Mouse (Mus musculus) right cerebral cortex, adult 2 months (tissue): Measurements from ENCODE around the gene Shank2.

Experiments used
- DNase-seq, 2 experiments: peaks; one replicate each; pipeline ENCODE4 v3.0.0; 2021 to 2022; ENCODE audit warnings: low spot score in 2 of 2

Shank2 gene

DNA sequence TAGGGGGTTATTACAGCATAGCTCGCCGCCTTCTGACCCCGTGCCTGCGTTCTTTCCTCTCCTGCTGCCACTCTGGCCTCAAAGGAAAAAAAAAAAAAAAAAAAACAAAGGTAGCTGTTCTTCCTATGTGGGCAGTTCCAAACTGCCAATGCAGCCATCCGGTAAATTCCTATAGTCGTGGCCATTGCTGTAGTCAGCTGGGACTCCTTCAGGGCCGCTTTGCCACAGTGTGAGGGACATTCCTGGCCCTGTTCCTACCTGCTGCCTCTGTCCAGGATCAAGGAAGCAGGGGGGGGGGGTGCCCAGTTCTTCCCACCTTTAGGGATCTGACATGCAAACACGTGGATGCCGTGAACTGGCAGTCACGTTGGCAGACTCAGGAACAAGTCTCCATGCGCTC lies 29.1 kb downstream of the Shank2 start:
- no peak for DNase-seq

DNA sequence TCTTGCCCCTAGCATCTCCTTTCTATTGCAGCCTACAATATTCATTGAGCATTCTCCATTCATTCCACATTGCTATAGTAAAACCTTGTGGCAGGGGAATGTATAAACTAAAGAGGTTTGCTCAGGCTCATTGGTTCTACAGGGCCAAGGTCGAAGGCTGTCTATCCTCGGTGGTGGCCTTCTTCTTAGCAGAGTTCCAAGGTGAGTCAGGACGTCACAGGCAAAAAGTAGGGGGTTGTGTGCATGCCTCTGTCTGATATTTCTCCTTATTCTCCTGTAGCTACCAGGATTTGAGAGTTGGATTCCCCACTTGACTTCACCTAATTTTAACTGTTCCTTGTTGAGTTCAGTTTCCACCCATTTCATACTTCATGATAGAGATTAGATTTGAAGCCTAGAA lies 29.9 kb downstream of the Shank2 start:
- DNase-seq = no peak

DNA sequence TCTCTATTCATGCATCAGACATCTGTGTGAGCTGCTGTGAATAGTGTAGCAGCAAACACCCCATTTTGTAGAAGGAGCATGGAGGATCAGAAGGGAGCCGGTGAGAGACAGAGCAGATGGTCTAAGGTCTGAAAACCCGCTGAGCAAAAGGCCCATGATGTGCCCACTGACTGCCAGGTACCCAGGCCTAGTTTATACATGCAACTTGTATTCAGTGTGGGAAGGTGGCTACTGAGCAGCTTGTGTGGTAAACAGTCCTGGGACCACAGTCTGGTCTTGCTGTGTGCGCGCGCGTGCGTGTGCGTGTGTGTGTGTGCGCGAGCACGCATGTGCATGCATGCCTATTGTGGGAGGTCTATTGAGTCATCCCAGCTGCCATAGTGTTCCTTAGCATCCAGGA lies 35.8 kb downstream of the Shank2 start:
- no peak for DNase-seq

DNA sequence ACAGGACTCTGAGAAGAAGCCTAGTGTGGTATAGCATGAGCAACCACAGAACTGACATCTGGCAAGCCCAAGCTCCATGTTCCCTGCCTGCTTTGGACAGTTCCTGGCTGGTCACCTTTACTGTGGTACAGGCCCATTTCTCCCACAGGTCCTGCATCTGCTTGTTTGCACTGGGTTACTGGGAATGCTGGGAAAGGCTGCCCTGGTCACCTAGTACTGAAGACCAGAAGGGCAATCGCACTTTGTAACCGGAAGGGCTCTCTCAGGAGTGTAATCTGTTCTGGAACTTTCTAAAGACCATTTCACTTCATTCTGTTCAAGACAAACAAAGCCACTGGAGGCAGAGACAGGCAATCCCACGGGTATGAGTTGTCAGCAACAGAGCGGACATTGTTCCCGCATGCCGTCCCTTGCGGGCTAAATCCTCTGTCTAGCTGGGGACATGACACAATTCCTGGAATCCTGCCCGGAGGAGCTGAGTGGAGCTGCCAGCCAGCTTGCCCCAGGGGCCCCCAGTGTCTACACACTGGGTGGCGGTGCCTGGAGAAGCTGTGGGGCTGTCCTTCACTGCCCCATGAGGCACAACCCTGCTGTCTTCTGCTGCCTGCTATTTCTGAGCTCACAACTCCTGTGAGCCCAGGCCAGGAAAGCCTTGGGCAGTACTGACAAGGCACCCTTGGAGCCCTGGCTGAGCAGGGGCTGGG lies 36.4 kb downstream of the Shank2 start:
- DNase-seq = peak; percentile 36

DNA sequence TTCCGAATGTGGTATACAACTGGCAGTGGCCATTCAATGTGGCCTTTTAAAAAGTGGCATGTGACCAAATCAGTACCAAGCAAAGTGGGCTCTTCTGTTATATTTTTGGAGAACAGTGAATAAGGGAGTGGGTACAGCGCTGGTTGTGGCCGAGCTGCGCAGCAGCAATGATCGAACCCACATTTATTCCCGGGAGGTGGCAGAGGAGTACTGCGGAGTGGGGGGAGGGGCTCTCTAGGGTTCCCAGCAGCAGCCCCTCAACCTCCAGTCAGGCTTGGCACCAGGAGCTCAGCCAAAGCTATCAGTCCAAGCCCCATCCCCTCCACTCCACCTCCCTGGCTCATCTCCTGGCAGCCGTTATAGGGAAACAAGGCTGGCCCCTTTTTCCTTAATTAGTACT lies 37.0 kb downstream of the Shank2 start:
- no peak for DNase-seq

DNA sequence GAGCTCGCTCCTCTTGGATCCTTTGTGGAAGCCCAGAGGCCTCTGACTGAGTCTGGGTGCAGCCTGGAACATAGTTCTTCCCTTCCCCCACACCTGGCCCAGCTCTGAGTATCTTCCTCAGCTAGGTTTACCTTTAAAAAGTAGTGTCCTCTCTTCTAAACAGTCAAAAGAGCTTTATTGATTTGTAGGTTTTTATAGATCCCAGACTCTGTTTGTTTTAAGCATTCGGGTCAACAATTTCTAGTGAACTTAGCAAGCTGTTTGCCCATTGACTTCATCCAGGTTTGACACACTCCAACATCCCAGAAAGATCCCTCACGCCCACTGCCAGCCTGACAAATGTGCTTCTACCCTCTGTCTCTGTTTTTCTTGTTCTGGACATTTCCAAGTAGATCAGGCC lies 38.6 kb downstream of the Shank2 start:
- DNase-seq = no peak

DNA sequence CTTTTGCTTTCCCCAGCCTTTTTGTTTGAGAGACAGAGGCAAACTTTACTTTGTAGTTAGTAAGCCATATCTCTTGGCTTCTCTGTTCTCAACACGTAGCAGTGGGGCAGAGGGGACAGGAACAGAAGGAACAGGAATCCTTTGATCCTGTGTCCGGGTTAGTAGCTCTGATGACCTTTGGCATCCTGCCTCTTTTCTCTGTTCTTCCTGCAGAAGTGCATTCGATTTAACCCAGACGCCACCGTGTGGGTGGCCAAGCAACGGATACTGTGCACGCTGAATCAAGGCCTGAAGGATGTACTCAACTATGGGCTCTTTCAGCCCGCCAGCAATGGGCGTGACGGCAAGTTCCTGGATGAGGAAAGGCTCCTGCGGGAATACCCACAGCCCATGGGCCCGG lies 50.3 kb downstream of the Shank2 start:
- no peak for DNase-seq

DNA sequence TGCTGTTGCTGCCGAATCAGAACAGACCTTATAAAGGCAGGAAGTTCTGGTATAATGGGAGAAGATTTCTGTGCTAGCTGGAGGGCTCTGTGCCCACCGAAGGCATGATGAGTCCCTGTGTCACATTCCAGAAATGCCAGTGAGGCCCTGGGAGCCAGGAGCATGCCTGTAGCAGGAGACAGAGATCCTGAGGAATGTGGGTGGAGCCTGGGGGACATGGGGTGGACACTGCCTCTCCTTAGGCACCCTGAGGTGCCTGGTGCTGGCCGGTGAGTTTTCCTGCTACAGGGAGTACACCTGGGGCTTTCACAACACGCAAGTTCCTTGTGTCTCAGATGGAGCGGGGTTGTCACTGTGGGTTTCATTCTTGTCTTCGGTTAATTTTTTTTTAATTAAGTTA lies 53.5 kb downstream of the Shank2 start:
- DNase-seq = no peak

DNA sequence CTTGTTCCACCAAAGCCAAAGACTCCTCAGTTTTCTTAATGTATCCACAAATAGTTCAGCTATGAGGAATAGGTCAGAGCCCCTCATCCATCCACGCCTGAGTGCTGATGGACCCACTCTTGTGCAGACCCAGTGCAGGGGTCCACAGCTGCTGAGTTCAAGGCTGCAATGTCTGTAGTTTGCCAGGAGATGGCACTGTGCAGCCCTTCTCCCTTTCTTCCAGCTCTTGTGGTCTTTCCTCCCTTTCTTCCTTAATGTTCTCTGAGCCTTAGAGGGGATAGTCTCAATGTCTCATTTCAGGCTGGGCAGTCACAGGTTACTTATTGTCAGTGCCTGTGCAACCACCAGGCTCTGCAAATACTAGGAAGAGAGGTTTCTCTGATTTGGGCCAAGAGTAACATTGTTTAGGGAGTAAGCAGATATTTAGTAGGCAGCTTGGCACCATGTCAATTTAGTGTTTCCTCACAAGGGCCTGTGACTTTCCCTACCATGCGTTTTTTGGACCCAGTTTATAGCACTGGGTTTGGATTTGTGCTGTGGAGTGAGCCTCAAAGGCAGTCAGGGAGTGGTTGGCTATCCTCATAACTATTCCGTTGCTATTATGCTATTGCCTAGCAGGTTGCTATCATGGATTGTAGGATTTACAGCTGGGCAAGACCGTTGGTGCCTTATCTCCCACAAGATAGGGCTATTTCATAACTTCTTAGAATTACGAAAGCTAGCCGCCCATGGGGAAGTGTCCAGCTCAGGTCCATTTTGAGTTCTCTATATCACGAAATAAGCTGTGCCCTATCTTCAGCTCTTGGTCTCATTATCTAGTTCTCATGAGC lies 54.2 kb downstream of the Shank2 start:
- DNase-seq = no peak

DNA sequence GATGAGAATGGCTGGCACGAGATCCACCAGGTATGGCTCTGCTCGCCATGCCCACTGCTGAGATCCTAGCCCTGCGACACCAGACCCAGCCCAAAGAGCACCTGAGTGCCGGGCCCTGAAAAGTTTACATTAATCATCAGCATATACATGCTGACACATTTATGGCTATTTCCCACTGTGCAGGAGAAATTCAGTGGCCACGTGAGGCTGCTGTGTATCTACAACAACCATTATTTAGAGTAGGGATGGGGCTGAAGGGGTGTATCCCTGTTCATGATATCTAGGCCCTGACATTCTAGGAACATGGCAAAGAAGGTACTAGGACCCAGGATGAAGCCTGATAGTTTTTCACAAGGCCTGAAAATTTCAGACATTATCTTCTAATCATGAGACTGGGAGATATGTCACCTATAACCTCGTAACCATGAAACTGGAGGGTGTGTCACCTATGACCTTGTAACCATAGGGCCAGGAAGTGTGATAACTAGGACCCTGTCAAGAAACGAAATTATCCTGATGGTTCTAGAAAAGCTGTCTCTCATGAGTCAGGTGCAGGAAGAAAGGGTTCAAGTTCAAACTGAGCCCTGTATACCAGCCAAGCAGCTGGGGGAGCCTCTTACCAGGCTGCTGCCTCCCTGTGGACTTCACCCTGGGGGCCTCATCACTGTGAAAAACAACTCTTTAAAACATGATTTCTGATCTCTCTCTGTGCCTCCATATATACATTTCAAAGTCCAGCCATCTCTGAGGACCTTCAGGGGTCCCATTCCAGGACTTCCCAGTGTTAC lies 68.6 kb downstream of the Shank2 start:
- DNase-seq = no peak

DNA sequence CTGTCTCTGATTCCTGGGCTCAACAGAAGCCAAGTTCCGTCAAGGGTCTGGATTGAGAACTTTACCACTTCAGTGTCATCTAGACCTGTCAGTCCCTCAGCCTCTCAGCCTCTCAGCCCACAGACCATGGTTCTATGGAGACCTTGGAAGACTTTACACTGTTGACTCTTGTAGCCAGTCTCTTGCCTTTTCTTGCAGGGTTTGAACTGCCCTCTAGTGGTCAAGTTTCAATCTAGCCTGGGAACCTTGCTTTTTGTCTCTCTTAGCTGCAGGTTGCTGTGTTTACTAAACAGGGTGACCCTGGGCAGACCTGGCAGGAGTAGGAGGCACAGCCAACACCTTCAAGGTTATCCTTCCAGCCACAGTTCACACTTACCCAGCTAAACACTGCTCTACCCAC lies 70.5 kb downstream of the Shank2 start:
- DNase-seq = peak; percentile 37 to 57

DNA sequence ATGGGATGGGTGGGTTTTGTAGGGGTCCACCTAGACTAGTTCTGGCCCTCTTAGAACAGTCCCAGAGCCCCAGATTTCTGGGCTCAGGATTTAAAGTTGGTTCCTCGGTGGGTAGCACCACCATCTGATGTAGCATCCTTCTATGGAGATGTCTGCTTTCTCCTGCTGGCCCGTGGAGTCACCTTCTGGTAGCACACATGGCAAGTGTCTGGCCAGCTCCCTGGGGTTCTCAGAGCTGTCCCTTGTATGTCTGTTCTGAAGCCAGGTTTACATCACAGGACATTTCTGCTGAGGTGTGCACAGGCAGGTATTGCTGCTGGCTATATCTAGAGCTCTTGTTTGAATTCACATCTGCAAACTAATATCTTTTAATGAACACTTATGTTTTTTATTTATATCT lies 71.1 kb downstream of the Shank2 start:
- DNase-seq = no peak

DNA sequence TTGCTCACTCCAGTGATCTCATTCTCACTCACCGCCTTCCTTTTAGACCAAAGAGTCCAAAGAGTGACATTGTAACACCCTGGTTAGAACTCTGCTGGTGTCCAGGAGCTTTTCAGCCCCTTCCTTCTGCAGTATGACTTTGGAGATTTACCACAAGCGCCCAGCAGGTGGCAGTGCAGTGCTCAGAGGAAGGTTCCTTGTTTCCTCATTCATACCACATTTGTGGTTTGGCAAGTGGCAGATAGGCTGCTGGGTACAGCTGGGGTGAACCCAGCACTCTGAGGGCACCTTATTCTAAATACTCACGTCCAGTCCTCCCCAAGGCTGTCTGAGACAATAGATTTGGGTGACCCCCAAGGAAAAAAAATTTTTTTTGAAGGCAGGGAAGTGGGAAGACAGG lies 73.0 kb downstream of the Shank2 start:
- DNase-seq = peak; percentile 85 to 88

DNA sequence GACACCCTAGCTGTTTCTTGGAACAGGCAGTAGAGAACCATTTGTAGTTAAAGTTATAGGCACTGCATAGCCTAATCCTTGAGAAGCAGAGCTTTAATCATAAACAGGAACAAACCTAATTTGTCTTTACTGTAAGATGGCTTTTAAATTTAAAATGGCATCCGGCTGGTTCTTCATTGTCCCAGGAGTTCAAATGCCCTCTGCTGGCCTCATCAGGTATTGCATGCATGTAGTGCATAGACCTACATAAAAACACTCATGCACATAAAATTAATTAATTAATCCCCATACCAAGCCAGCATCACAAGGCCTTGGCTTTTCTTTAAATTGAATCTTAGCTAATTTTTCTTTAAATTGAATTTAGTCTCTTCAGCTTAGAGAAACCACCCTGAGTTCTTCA lies 76.9 kb downstream of the Shank2 start:
- DNase-seq = no peak

DNA sequence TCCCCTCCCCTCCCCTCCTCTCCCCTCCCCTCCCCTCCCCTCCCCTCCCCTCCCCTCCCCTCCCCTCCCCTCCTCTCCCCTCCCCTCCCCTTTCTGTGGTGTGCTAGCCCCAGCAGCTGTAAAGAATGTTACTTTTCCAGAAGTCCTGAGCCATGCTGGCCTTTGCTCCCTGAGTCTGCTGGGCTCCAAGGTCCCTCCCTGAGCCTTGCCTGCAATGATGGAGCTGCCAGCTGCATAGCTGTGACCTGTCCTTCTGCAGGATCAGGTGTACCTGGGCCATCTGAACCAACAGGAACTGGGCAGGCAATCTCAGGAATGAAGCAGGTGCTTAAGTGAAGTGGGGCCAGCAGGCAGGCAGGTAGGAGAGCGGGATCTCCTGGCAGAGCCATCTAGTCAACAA lies 78.1 kb downstream of the Shank2 start:
- no peak for DNase-seq

DNA sequence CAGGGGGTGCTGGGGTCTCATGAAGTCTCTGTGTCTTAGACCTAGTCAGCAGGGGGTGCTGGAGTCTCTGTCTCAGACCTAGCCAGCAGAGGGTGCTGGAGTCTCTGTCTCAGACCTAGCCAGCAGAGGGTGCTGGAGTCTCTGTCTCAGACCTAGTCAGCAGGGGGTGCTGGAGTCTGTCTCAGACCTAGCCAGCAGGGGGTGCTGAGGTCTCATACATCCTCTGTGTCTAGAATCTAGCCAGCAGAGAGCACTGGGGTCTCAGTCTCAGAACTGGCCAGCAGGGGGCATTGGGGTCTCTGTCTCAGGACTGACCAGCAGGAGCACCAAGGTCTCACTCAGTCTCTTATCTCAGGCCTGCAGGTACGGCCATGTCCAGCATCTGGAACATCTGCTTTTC lies 79.7 kb downstream of the Shank2 start:
- peak; percentile 56 to 57 for DNase-seq

DNA sequence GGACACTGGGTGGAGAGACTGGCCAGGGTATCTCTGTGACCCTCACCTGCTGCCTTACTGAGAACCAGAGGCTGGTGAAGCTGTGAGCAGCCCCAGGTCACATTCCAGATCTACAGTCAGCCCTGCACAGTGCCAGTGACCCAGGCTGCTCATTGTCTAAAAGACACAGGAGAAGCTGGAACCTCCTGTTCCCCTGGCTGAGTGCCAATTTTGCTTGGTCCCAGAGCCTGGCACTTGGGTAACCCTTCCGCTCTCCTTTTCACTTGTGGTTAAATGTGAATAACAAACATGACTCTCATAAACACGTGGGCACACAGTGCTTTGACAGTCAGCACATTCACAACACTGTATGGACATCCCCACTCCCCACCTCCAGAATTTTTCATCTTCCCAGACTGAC lies 80.2 kb downstream of the Shank2 start:
- DNase-seq = no peak

DNA sequence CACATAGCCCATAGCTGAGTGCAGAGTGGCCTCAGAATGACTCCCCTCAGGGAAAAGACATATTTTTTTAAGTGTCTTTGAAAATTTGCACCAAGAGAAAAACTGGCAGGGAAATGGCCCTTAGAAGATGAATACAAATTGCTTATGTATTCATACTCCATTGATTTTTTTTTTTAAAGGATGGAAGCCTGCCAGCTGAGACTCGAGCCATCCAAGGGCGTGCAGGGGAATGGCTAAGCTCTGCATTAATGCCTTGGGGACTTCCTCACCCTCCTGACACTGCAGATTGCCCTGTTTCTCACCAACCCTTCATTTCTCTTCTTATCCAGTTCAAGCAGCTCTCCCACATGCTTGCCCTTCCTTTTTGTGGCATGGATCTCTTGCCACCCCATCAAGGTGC lies 85.5 kb downstream of the Shank2 start:
- no peak for DNase-seq

DNA sequence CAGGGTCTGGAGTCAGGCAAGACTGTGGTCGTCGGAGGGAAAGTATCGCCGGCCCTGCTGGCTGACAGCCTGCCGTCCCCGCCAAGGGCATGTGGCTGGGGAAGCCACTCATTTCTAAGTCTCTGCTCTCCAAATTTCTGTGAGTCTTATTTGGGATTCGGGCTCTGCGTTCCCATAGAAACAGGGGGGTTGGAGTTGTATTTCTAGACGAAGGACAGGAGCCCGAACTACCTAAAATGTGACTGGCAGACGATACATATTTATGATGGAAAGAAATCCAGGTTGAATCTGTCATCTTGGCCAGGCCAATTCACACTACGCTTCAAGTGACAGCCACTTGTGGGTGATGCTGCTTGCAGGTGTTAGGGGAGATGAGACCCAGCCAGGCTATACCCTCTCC lies 92.4 kb downstream of the Shank2 start:
- no peak for DNase-seq

DNA sequence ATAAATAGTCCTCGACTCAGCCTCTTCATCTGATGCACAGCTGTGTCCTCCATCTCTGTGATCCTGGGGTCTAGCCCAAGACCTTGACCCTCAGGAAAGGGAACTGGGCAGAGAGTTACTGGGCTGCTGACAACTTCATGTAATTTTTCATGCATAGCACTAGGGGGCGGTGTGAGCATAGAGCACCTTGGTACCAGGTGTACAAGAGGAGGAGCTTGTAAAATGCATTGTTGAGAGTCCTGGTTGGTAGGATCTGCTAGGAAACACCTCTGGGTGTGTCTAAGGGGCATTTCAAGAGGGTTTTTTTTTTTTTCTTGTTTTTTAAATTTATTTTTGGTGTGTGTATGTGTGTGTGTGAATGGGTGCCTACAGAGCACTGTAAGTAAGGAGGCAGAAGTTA lies 95.6 kb downstream of the Shank2 start:
- peak in 1 of 2 experiments; percentile 70 for DNase-seq

DNA sequence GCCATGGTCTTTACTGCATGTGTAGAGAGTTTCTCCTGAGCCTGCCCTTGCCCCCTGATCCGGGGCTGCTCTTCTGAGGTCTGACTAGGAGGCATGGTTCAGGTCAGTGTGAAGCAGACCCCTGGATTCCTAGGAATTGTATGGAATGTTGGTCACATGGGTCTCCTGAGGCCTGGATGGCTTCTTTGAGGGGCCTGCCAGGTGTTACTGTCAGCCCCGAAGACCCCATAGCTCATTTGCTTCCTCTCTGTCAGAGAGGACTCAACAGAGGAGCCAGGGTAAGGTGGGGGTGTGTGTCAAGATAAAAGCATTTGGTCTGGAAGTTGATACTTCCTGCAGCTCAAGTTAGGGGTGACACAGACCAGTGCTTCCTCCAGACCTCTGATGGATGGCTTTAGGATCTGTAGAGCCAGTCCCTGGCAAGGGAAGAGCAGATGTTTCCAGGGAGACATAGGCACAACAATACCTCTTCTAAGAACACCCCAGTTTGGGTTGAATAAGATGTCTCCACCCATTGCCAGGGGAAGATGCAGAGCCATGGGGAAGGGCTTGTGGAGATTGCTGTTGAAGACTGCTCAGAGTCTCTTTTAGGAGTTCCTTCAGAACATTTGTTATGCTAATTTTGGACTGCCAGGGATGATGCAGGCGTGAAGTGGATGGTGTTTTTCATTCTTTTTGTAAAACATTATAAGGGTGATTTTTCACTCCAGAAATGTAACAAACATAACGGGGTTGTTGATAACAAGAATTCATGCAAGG lies 100.7 kb downstream of the Shank2 start:
- DNase-seq = peak; percentile 33 to 43

DNA sequence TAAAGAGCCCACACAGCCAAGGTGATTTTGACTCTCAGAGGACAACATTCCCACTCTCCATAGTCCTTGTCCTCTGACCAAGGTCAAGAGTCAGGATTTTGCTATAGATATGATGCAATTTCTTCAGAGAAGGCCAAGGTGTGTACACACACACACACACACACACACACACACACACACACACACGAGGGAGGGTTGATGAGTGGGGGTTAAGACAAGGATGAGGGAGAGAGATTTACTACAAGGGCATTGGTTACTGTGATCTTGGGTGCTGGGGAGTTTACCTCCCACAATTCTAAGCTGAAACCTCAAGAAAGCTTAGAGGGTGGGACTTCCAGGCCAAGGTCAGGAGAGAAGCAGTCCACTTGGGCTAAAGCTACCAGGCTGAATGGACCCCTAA lies 104.2 kb downstream of the Shank2 start:
- DNase-seq = no peak
